Mouse (Mus musculus) lung, adult 10 weeks (tissue): ENCODE measurements around the gene Rybp. TPM values are rescaled to one million over a fixed set of nuclear protein-coding genes. Genes with fewer than 3 reads are reported as not detected.

ENCODE experiments used
- polyA plus RNA-seq: library from polyadenylated mRNA; stranded (reverse); fragments of 350-450 nt; fragmentation: Illumina TruSeq; extraction: RNeasy Lipid Tissue Mini Kit (QIAGEN cat#74804); gene quantifications from one replicate; pipeline ENCODE4 v1.2.3, GENCODE M21; 2014; ENCODE audit warnings: low read depth, low replicate concordance; ENCODE audit not compliant: insufficient read depth

Rybp gene
- polyA plus RNA-seq, result 18.1 TPM

GRCm38 (mm10) chr6:100287334-100288015 is at the start of gene Rybp:
Rybp (minus strand) TSS chr6:100287485.

